Mouse (Mus musculus): ENCODE measurements at regions not wholly inside any gene's neighbourhood (a gene's known extent, or its start where the extent isn't known, plus 50 kb on each side); places are given as distances from the start of the nearest gene placed in this dataset.
A peak's percentile ranks its signal among the peaks of the same experiment; 100 is the strongest.

DNA sequence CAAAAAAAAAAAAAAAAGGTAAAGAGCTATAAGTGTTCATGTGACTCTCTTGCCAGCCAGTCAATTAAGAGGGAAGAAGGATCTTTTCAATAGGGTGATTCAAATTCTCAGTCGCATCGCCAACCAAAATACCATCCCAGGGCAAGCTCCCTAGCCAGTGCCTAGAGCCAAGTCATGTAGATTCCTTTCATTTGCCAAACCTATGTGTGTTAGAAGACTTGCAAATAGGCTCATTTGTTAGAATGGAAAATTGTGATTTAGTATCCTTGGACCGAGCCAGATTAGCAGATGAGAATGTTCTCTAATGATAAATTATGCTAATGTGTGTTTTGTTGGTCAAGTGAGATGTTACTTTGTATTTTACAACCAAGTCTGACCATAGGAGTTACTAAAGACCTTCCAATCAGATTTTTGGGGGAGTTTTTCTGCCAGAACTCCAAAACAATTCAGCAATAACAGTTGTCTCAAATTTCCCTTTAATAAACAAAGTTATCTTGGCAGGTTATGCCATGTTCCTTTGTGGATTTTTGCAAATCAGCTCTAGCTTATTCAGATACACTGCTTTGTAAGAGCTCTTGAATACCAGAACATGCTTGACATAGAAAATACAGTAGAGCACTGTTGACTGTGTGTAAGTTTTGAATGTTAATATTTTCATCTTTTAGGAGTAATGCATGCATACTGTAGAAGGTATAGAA, 328.4 kb upstream of the Pard3b start:
- no peak for ATAC-seq (ENCODE audit: insufficient number of reproducible peaks, low FRiP score, low TSS enrichment)

DNA sequence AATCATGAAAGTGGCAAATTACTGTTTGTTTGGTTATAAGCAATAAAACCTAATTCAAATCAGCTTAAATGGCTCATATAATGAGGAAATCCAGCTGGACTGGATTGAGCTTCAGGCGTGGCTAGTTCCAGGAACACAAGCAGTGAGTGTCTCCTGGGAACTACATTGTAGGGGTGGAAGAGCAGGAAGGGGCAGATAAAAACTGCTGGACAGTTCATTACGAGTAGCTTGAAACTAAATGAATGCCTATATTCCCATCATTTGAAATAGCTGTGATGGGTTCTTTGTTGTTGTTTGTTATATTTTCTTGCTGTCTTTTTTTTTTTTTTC, 327.9 kb upstream of the Pard3b start:
- no peak for ATAC-seq (ENCODE audit: insufficient number of reproducible peaks, low FRiP score, low TSS enrichment)

DNA sequence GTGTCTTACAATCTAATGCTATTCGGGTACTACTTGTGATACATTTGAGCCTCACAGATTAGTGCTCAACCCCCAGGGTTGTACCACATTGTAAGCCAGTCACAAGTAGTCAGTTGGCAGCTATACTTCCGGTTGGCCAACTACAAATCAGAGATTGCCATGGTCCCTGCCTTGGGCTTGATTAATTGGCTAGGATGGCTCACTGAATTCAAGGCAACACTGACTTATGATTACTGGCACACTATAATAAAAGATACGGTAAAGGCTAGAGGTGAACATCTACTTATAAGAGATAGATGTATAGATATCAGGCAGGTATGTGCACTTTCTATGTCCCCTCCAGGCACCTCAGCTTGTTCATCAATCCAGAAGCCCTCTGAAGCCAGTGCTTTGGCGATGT, 325.4 kb upstream of the Pard3b start:
- no peak for ATAC-seq (ENCODE audit: insufficient number of reproducible peaks, low FRiP score, low TSS enrichment)

DNA sequence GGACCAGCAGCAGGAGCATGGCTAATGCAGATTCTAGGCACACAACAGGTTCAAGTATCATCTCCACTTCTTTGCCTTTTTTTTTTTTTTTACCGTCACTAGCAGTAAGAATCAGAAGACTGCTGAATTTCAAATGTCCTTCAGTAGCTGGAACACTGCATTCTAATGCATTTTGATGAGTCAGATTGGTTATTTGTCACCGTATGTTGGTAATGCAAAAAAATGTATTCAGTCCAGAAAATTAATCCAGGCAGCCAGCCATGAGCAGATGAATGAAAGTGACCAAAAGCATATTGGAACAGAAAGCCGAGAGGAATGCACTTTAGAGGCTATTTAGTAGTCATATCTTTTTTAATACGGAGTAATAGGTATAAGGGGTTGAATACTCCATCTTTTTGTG, 322.4 kb upstream of the Pard3b start:
- no peak for ATAC-seq (ENCODE audit: insufficient number of reproducible peaks, low FRiP score, low TSS enrichment)

DNA sequence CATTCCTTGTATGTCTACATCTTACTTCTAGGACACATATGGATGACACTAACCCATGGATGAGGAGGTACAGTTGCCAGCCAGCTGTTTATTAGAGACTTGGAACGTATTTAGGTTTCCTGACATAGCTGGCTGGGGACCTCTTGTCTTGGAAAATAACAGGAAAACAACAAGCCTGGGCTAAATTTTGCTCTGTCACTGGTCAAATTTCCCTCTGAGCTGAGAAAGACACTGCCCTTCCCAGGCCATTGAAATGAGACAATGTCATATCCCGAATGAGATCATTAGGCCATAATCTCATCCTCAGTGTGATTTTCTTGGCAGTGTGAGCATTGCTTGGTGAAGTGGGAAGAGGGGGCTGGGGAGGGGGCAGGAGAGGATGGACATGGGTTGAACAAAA, 321.9 kb upstream of the Pard3b start:
- no peak for ATAC-seq (ENCODE audit: insufficient number of reproducible peaks, low FRiP score, low TSS enrichment)

DNA sequence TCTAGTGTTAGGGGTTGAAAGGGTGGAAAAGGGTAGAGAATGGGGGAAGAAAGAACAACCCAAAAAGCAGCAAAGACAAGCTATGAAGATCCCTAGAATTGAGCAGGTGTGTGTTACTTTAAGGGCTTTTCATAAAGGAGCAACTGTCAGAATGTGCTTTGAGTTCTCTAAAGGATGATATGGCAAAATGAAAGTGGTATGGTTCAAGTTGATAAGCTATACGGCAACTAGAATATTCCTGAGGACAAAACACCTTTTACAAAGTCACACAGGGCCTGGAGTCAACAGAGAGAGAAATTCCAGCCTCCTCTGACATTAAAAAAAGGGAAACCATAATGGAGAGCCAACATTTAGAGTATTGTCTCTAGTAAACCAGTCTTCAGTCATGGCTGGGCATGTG, 320.6 kb upstream of the Pard3b start:
- ATAC-seq (ENCODE audit: insufficient number of reproducible peaks, low FRiP score, low TSS enrichment): no peak

DNA sequence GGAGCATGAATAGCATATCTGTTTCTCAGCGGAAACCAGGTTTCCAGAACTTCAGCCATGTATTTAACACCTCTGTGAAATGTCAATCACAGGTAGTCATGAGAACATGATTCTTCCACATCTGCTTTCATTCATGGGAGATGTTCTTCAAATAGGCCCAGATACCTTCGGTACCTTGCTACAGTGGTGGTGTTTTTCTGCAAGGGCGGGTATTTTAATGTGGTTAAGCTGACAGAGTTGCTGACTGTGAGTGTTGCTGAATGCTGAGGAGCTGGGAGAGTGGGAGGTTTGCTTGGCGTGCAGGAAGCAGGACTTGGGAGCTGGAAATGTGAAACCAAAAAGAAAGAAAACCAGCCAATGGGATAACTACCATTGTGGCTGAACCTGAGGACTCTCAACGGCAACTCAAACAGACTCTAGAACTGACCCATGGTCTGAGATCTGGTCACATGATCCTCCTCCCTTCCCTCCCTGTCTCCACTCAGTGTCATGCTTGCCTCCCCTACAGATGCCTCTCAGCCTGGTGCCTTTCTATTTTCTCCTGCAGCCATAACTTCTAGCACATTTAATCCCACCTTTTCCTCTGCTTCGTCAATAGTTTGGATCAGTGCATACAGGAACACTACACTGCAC, 317.0 kb upstream of the Pard3b start:
- ATAC-seq (ENCODE audit: insufficient number of reproducible peaks, low FRiP score, low TSS enrichment): no peak

DNA sequence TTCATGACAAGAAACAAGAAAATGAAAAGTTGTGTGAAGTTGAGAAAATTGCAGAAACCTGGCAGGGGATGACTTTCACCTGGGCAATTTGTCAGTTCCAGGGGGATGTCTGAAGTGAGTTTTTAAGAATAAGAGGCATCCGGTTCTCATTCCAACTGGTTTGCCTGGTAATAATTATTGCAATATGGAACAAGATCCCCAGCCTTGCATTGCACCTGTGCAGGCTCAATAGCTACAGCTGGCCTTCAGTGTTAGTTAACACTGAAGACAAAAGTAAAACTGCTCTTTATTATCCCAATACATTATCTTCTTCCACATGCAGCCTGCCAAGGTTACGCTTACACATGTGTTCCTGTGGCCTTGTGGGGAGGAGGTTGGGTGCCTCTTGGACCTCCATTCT, 307.2 kb upstream of the Pard3b start:
- ATAC-seq (ENCODE audit: insufficient number of reproducible peaks, low FRiP score, low TSS enrichment): no peak

DNA sequence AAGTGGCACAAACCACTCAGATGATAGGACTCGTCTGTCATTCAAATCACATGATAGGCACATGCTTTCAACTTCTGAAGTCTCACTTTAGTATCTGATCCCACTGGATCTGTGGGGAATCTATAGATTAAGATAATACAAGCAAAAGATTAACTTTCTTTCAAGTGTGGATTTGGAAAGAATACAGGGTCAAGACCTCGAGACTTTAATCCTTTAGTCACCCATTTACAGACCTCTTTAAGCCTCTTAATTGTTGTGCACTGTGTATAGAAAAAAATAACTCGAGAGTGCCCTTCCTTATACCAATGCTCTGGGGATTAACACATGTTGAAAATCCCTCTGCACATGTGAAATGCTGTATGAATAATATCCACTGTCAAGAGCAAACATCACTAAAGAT, 306.7 kb upstream of the Pard3b start:
- ATAC-seq (ENCODE audit: insufficient number of reproducible peaks, low FRiP score, low TSS enrichment): no peak

DNA sequence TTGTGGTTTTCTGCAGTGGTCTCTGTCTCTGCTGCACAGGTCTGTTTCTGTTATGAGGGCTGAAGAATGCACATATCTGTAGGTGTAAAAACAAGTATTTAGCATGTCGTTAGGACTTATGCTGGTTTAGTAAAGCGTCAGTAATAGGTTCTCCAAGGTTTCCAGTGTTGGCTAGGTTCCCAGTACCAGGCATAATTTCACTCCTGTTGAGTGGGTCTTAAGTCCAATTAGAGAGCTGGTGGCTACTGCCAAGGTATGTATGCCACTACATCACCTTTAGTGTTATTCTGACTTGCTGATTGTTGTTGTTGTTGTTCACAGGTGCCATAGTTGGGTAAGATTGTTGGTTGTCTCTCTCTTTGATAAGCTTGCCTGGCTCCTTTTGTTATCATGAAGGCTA, 302.3 kb upstream of the Pard3b start:
- no peak for ATAC-seq (ENCODE audit: insufficient number of reproducible peaks, low FRiP score, low TSS enrichment)

DNA sequence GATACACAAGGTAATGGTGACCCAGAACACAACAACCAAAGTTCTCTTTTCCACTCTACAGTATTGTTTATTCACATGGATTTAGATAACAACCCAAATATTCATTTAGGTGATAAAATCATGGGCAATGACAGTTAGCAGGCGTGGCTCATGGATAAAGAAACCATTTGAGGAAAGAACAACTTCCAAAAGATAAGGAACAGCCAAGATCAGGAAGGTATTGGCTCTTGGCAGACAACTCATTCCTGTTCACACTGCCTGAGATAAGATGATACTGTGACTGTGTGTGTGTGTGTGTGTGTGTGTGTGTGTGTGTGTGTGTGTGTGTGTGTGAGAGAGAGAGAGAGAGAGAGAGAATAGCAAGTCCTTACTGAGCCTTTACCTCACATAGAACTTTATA, 285.7 kb upstream of the Pard3b start:
- no peak for ATAC-seq (ENCODE audit: insufficient number of reproducible peaks, low FRiP score, low TSS enrichment)

DNA sequence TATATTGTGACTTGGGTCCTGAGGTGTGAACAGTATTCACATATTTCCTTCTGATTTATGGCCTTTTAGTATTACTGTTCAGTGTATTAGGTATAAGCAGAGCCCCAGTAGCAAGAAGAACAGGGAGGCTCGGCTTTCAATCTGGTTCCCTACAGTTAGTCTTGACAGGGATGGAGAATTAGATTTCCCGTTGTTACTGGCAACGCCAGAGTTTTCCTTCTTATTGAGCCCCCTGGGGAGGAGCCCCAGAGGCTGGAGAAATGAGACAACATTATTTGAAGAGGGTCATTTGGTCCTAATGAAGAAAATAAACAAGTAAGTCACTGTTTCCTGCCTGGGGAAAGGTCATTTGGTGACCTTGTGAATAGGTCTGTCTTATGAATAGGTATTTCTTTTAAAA, 285.1 kb upstream of the Pard3b start:
- ATAC-seq (ENCODE audit: insufficient number of reproducible peaks, low FRiP score, low TSS enrichment): no peak

DNA sequence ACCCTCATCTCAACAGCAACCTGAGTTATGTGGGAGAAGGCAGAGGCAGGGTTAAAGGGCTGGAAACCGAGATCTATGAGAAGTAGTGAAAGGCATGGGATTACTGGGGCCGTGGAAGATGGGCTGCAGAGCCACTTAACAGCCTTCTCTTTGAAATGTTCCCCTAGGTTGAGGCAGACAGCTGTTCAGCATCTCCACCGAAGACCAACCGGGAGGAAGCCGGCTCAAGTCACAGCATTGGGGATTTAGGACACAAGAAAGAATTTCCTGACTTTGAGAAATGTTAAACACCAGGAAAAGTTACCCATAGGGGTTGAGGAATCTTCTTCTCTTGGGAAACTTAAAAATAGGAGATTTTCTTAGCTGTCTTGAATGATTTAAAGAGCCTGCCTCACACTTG, 283.4 kb upstream of the Pard3b start:
- no peak for ATAC-seq (ENCODE audit: insufficient number of reproducible peaks, low FRiP score, low TSS enrichment)

DNA sequence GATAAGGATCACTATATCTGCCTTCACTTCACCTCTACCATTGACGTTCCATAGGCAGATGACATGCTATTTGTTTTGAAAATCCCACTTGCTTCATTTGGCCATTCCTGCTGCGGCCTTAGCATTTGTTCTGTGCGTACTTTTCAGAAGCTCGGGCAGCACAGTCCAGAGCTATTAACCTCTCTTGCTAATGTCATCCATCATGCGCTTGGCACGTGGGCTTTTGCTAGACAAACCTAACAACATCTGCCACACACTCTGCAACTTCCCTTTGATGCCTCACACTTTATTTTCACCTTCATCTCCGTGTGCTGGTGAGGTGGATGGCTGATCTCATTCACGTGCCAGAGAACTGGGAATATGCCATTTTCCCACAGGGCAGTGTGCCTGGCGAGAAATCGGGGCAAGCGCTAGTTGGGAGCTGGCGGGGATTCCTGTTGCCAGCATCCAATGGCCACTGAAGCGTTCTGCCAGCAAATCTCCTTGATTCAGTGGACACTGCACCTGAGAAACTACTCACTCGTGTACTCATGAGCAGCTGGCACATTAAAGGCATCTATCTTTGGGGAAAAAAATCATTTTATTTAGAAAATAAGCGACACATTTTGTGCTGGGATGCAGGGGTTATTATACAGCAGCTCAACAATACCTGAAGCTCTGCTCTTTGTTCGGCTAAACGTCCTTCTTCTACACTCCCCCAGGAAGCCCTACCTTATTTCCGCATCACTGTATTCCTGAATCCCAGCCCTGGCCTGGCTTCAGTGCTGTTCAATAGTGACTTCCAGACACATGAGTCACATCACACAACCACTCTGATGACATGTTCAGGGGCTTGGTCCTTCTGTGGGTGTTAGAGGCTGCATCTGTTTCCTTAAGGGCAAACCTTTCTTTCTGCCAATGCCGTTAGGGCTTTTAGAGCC, 279.4 kb upstream of the Pard3b start:
- peak; percentile 93 for ATAC-seq (ENCODE audit: insufficient number of reproducible peaks, low FRiP score, low TSS enrichment)

DNA sequence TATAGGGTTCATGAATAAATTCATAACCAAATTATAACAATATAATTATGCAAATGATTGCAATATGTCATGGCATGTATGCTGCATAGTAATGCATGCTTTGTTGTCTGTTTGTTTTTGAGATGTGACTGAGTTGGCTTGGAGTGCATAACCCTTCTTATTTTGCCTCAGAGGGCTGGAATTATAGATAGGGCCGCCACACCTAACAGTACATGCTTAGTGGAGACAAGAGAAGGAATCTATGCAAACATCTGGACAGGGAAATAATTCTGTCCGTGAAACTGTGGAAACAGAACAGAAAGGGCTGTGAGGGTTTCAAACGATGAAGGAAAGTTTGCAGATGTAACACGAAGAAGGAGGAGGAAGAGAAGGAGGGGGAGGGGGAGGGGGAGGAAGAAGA, 266.0 kb upstream of the Pard3b start:
- ATAC-seq (ENCODE audit: insufficient number of reproducible peaks, low FRiP score, low TSS enrichment): no peak

DNA sequence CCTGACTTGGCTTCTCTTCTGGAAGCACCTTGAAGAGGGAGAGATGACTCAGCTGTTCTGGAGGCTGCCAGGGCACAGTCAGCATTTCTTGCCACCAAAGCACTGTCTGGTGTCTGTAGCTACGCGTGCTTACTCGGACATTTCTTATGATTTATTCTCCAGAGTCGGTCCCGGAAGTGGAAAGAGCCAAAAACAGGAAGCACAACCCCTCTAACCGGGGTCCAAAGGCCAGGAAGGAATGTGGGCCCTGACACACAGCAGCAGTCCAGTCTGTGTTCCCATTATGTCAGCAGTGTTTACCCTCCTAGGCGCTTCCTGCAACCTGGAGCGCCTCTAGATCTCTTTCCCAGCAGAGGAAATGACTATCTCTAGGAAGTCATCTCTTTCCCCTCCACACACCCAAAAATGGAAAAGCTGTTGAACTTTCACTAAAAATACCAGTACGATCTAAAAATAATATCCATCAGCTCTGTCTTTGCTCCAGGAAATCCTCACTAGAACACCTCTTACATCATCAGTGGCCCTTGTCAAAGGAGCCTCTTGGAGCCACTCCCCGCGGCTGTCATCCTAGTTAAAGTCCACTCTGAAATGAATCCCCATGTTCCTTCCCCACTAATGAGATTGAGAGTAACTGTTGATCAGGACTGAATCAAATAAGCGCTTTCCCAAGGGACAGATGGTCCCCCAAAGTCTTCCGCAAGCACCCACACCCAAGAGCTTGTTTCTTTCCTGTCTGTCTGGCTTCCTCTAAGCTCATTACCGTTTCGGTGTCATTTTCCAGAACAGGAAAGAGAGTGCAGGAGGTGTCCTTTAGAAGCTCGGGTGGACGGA, 264.7 kb upstream of the Pard3b start:
- no peak for ATAC-seq (ENCODE audit: insufficient number of reproducible peaks, low FRiP score, low TSS enrichment)

DNA sequence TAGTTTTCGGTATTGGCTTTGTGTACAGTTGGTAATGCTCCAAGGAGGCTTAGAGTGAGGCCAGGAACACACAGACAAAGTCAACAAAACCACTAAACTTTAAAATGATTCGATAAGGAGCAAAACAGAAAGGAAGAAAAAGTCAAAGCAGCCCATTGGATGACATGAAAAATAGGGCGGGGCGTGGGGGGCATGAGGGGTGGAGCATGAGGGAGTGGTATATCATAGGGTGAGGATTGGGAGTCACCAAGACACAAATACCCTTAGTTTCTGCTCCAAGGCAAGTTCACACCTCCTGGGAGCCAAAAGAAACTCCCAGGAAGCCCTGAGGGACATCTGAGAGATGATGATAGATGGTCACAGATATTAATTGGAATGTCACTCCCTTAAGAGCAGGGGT, 262.2 kb upstream of the Pard3b start:
- ATAC-seq (ENCODE audit: insufficient number of reproducible peaks, low FRiP score, low TSS enrichment): no peak

DNA sequence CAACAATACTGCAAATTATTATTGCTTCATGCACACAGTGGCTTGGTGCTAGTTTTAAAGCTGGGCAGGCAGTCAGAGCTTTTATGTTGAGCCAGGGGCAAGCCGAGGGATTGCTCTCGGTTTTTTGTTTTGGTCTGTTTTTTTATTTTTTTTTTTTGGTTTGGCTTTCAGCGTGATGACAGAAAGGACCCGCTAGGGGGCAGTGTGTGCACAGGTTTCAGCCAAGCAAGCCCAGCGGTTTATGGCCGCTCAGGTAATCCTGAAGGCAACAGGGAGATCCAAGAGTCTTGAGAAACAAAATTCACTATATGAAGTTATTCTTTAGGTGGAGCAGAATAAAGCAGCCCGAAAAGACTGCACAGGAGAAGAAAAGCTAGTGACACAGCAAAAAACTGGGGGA, 261.6 kb upstream of the Pard3b start:
- ATAC-seq (ENCODE audit: insufficient number of reproducible peaks, low FRiP score, low TSS enrichment): peak; percentile 28; the same call in 1 of the 2 replicates

DNA sequence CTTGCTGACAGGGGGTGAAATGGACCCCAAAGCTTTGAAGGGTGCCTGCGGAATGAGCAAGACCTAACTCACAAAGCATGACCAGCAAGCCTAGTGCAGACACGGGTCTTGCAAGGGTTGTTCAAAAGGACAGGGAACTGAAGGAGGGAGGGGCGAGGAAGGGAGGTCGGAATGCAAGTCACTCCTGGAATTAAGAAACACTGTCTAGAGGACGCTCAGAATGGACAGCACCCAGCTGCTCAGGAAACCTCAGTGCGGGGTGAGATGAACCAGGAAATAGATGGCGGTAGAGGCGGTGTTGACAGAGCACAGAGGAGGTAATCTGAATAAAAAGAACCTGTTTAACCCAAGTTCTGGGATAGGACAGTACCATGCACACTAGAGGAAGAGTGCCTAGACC, 260.4 kb upstream of the Pard3b start:
- no peak for ATAC-seq (ENCODE audit: insufficient number of reproducible peaks, low FRiP score, low TSS enrichment)

DNA sequence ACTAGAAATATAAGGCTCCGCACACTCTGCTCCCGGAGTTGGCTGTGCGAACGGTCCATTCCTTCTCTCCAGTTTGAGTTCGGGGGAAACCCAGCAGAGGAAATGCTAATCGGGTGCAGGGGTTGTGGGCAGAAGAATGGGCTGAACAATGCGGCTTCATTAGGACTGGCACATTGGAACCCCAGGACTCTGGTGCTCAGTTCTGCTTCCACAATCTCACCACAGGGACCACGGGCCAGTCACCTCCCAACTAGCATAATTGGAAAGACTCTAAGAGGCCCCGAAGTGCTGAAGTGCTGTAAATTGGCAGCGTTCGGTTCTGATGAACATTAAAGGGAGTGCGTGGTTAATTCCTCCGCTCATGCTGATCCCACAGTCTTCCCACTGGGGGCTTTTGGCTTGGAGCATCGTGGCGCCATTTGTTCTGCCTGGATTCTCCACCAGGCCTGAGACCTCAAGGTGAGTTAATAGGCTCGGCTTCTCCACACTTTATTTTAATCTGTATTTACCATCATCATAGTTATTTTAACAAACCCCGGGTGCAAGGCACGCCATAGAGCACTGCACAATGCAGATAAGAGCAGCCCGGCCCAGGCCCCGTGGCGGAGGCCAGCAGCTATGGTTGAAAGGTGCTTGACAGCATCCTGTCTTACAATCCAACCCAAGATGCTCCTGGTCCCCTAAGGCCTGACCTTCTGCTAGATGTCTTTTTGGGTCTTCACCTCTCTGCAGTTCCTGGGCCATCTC, 258.7 kb upstream of the Pard3b start:
- ATAC-seq (ENCODE audit: insufficient number of reproducible peaks, low FRiP score, low TSS enrichment): no peak

Measured in cerebellum, adult (tissue).